Mouse (Mus musculus): Measurements from ENCODE around the gene Gngt2. TPM values are rescaled to one million over a fixed set of nuclear protein-coding genes. Genes with fewer than 3 reads are reported as not detected.

Gene Gngt2
- polyA plus RNA-seq (2012; rRNA removed) = 2.4 TPM in 2 replicates

GRCm38 (mm10) chr11:95837059-95837458 lies at the start of gene Gngt2:
Gene Gngt2, plus strand, starts transcription at chr11:95837216.

GRCm38 (mm10) chr11:95824071-95824876 lies 12.7 kb upstream of the Gngt2 start, which contains the start of gene Phospho1:
Gene Phospho1, plus strand, starts transcription at chr11:95824499.

DNA sequence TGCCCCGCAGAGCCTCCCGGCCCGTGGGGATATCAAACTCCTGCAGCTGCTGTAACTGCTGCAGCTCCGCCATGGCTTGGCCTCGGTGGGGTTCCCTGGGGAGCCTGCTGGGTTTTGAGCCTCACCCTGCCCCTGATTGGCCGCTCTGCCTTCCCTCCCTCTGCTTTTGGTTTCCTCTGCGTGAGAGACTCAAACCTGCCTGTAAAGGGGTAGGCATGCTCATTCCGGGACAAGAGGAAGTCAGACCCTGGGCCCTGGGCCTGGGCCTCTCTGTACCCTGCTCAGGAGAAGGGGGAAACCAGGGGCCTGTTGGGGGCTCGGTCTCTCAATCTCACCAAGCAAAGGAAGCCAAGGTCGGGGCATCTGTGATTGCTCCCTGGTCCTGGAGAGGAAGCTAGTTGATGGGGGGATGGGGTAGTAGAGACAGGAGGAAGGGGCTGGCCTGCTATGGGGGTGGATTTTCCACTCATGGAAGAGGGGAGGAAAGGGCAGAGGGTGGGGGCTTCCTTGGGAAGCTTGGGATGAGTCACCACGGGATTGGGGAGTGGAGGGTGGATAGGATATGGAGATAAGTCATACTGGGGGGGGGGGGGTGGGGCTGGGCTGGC lies 5.2 kb downstream of the Gngt2 start, which contains the start of gene Abi3:
Abi3 (minus strand) TSS at position 403 of the 608 bp plus-strand sequence.

Other genes starting within 250 kb of the Gngt2 start
- gene Ngfr, start 249.5 kb upstream of the Gngt2 start, polyA plus RNA-seq (2012; rRNA removed) = 7.5 and 16.1 TPM in 2 replicates
- 260 and 280 TPM in 2 replicates for gene Phb, start 170.3 kb upstream of the Gngt2 start, polyA plus RNA-seq (2012; rRNA removed)
- 20.4 and 21.7 TPM in 2 replicates for gene Zfp652, start 124.5 kb upstream of the Gngt2 start, polyA plus RNA-seq (2012; rRNA removed)
- 0.26 and 0.32 TPM in 2 replicates for gene B130006D01Rik, start 113.6 kb upstream of the Gngt2 start, polyA plus RNA-seq (2012; rRNA removed)
- gene Phospho1, start 12.7 kb upstream of the Gngt2 start, polyA plus RNA-seq (2012; rRNA removed) = 1.9 and 6.5 TPM in 2 replicates
- 1.6 and 2.0 TPM in 2 replicates for gene Abi3, start 5.3 kb downstream of the Gngt2 start, polyA plus RNA-seq (2012; rRNA removed)
- not detected in 2 replicates for gene B4galnt2, start 77.7 kb downstream of the Gngt2 start, polyA plus RNA-seq (2012; rRNA removed)
- 4.8 and 5.0 TPM in 2 replicates for gene Igf2bp1, start 168.7 kb downstream of the Gngt2 start, polyA plus RNA-seq (2012; rRNA removed)
- not detected in 2 replicates for gene Gip, start 187.3 kb downstream of the Gngt2 start, polyA plus RNA-seq (2012; rRNA removed)
- gene Snf8, start 197.7 kb downstream of the Gngt2 start, polyA plus RNA-seq (2012; rRNA removed) = 64.0 and 67.4 TPM in 2 replicates
- gene Ube2z, start 228.2 kb downstream of the Gngt2 start, polyA plus RNA-seq (2012; rRNA removed) = 71.3 and 77.1 TPM in 2 replicates
- gene Atp5g1, start 238.5 kb downstream of the Gngt2 start, polyA plus RNA-seq (2012; rRNA removed) = 413 and 429 TPM in 2 replicates

All from central nervous system, embryonic 18 days (tissue).